Mouse (Mus musculus) layer of hippocampus, adult 6 months (tissue): ENCODE results near the gene Slc9a9. TPM values are rescaled to one million over a fixed set of nuclear protein-coding genes. Genes with fewer than 3 reads are reported as not detected.

Experiments used
- long read RNA-seq, 2 experiments: library from polyadenylated mRNA; unstranded; transcript quantifications; one replicate each; pipeline ENCODE4 v2.0.0; 2019 to 2020
- microRNA-seq: library from miRNA; unstranded; fragments of <30 nt; microRNA quantifications from one replicate; pipeline ENCODE4 v1.2.0, GENCODE M21; 2020
- polyA plus RNA-seq: library from polyadenylated mRNA; unstranded; fragments of <200 nt; fragmentation: Nextera tagmentation; gene quantifications from 2 replicates; pipeline ENCODE4 v1.2.3, GENCODE M21; 2021

Gene Slc9a9
- 5.3 and 5.8 TPM in 2 replicates for polyA plus RNA-seq
- long read RNA-seq, experiment 1, transcript Slc9a9-201 (16 exons, 3,468 nt) = major isoform, 9 of 16 reads
- long read RNA-seq, experiment 1, partial matches to known transcripts = 4 of 16 reads
- long read RNA-seq, experiment 1, other reads (novel, unspliced or antisense) = 3 of 16 reads
- long read RNA-seq, experiment 2, transcript Slc9a9-201 (16 exons, 3,468 nt) = major isoform, 29 of 52 reads
- long read RNA-seq, experiment 2, partial matches to known transcripts = 5 of 52 reads
- long read RNA-seq, experiment 2, other reads (novel, unspliced or antisense) = 18 of 52 reads

DNA sequence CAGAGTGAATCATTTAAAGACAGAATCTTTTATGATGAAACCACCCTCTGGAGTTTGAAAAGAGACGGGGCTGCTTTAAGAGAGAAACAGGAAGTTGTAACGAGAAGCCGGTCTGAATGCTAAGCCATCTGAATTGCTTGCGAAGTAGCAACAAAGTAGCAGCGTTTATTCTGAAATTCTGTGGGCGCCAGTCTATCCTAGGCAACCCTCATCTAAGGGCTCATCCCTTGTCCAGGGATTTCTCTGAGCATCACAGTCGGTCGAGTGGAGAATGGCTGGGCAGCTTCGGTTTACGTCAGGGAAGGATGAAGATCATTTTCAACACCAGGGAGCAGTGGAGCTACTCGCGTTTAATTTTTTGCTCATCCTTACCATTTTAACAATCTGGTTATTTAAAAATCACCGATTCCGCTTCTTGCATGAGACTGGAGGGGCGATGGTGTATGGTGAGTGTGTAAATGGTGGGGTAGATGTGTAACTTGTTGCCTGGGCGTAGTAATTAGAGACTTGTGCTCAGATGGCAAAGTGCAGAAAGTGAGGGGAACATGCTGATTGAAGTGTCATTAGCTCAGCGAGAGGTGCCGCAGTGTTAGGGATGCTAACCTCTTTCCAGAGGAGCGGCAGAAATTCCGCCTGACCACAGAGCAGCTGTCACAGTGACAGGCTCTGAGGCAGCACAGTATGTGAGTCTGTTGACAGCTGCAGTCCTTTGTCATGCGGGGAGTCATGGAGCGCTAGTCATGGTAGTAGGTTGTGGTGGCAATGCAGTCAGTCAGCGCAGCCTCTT lies at the start of gene Slc9a9:
TSS of gene Slc9a9 (plus strand) at position 119 of the 787 bp plus-strand sequence.

Small RNAs within 50 kb of the gene (microRNA-seq; reads per million reads assigned to microRNA genes)
- gene Mir7656 = 0.64 reads per million

Other genes with a start within 250 kb of the Slc9a9 start
- 3.5 and 3.9 TPM in 2 replicates for gene 1190002N15Rik, start 131.8 kb upstream of the Slc9a9 start, polyA plus RNA-seq